Mouse (Mus musculus): ENCODE data around the gene Lgals3bp. TPM values are rescaled to one million over a fixed set of nuclear protein-coding genes. Genes with fewer than 3 reads are reported as not detected.
A peak's percentile ranks its signal among the peaks of the same experiment; 100 is the strongest.

Gene Lgals3bp
- polyA plus RNA-seq, 1 experiment from 2014 or later, result 74.1 TPM

DNA sequence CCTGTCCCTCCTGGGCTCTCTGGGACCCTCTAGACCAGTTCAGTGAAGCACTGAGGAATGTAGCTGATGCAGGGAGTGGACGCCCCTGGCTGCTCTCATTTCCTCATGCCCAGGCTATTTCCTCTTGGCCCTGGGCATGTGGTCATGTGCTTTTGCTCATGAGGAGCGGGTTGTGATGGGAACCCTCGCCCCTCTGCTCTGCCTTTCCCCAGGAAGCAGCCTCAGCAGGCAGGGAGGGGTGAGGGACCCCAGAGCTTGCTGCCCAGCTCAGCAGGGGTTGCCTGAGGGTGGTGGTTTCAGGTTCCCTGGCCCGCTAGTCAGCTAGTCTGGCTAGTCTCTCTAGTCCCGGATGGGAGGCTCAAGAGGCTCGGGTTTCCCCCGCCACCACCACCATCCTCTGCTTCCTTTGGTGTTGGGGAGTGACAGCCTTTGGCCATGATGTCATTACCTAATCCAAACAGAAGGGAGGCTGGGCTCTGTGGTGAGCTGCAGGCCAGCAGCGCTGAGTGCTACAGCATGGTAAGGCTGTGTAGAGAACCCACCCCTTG is 38.8 kb downstream of the Lgals3bp start:
- H3K27me3 ChIP-seq (ENCODE audit: insufficient read depth, low read length), result 0 out of 2 replicates have a peak, but pooled peaks cover 2% of the 10 kb centered on the region
- H3K4me3 ChIP-seq (ENCODE audit: low read depth, low read length), result no peak overlapping the region
- TF ChIP-seq CTCF (IDR thresholded peaks at IDR 0.05; ENCODE audit: low read depth) (no peak), EP300 (IDR thresholded peaks at IDR 0.05; ENCODE audit: low read depth) (no peak)
- H3K4me2 ChIP-seq (ENCODE audit: low read depth, low read length), result peak overlapping the region; percentile 40
- H3K9me3 ChIP-seq (ENCODE audit: low read length), result no peaks in the 10 kb centered on the region
- DNase-seq, result peak; percentile 24
- no peaks in the 10 kb centered on the region for H3K36me3 ChIP-seq (replicated peaks; ENCODE audit: insufficient read depth, low read length)
- WGBS (ENCODE audit: insufficient replicate concordance), result 6% methylated on average over 8 of the region's 8 CpGs
- H3K4me1 ChIP-seq (ENCODE audit: insufficient read depth), result peaks cover 6% of the 10 kb centered on the region; the same call in 1 of the 2 replicates
- ATAC-seq, result peak; percentile 49; the same call in 1 of the 2 replicates
- 0 out of 2 replicates have a peak overlapping the region, but pooled peaks have one; percentile 8 for H3K27ac ChIP-seq (ENCODE audit: low read depth)
- H3K9ac ChIP-seq (replicated peaks), result no peak overlapping the region; the same call in 1 of the 2 replicates

DNA sequence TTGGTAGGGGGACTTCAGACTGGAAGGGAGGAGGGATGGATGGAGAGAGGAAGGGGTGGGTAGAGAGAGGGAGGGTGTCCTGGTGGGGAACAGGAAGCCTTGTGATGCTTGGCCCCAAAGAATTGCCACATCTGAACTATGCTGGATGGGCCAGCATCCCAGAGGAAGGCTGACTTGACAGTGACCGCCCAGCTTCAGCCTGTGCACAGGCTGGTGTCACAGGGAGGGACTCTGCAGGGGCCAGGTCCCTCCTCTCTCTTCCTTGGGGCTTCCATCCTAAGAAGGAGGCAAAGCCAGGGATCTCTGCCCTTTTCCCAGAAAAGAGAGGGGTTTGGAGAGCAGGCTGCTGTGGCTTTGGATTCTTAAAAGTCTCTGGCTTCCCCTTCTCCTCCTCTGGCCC is 39.4 kb downstream of the Lgals3bp start:
- H3K9me3 ChIP-seq (ENCODE audit: low read length), result no peaks in the 10 kb centered on the region
- H3K27ac ChIP-seq (ENCODE audit: low read depth), result no peak overlapping the region
- DNase-seq (no peak), ATAC-seq (0 out of 2 replicates have a peak, but pooled peaks have one; percentile 15)
- 0 out of 2 replicates have a peak, but pooled peaks cover 2% of the 10 kb centered on the region for H3K27me3 ChIP-seq (ENCODE audit: insufficient read depth, low read length)
- H3K4me2 ChIP-seq (ENCODE audit: low read depth, low read length), result no peak overlapping the region
- TF ChIP-seq EP300 (IDR thresholded peaks at IDR 0.05; ENCODE audit: low read depth) (no peak), CTCF (IDR thresholded peaks at IDR 0.05; ENCODE audit: low read depth) (no peak)
- 67% methylated on average over 1 of the region's 1 CpGs for WGBS (ENCODE audit: insufficient replicate concordance)
- no peaks in the 10 kb centered on the region for H3K36me3 ChIP-seq (replicated peaks; ENCODE audit: insufficient read depth, low read length)
- H3K4me3 ChIP-seq (ENCODE audit: low read depth, low read length), result no peak overlapping the region
- H3K4me1 ChIP-seq (ENCODE audit: insufficient read depth), result peaks cover 6% of the 10 kb centered on the region; the same call in 1 of the 2 replicates
- H3K9ac ChIP-seq (replicated peaks), result no peak overlapping the region

DNA sequence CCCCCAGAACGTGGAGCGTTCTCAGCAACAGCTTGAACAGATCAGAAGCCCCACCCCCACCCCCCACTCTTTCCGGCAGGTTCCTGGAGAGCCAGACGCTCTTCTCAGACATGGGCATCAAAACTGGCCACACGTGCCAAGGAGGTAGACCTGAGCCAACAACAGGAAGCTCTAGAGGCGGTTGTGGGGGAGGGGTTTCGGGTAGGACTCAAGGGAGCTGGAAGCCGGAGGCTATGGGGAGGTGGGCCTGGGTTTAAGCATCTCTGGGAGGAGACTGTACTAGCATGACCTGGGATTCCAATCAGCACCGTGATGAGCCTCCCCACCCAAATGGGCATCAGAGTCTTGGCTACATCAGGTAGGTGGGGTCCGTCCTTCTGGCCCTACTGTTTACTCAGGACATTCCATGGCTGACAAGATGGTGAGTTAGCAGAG is 41.0 kb downstream of the Lgals3bp start:
- Histone ChIP-seq H3K36me3 (replicated peaks; ENCODE audit: insufficient read depth, low read length) (no peaks in the 10 kb centered on the region), H3K27me3 (ENCODE audit: insufficient read depth, low read length) (peaks cover 4% of the 10 kb centered on the region), H3K9me3 (ENCODE audit: low read length) (no peaks in the 10 kb centered on the region), H3K4me3 (ENCODE audit: low read depth, low read length) (no peak overlapping the region), H3K9ac (replicated peaks) (no peak overlapping the region), H3K27ac (ENCODE audit: low read depth) (no peak overlapping the region), H3K4me2 (ENCODE audit: low read depth, low read length) (no peak overlapping the region), H3K4me1 (ENCODE audit: insufficient read depth) (peaks cover 6% of the 10 kb centered on the region; the same call in 1 of the 2 replicates)
- no peak for TF ChIP-seq CTCF (IDR thresholded peaks at IDR 0.05; ENCODE audit: low read depth)
- no peak for TF ChIP-seq EP300 (IDR thresholded peaks at IDR 0.05; ENCODE audit: low read depth)
- WGBS (ENCODE audit: insufficient replicate concordance), result 47% methylated on average over 10 of the region's 10 CpGs
- DNase-seq (no peak), ATAC-seq (no peak)

DNA sequence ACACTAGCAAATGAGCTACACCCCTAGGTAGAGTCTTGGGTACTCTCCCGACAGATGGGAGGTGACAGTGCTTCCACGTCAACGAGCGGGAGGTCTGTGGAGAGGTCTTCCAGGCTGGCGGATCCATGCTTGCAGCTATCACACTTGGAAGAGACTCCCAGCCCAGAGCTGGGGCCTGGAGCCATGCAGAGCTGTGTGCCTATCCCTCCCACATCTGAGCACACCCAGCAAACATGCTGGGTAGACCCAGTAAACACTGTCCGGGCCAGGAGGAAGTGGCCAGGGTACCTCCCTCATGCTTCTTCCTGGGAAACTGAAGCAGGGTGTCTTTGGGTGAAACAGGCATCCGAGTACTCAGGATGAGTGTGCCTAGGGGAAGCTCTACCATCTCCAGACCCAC is 41.4 kb downstream of the Lgals3bp start:
- Histone ChIP-seq H3K27ac (ENCODE audit: low read depth) (no peak overlapping the region), H3K4me1 (ENCODE audit: insufficient read depth) (peaks cover 9% of the 10 kb centered on the region), H3K4me2 (ENCODE audit: low read depth, low read length) (no peak overlapping the region), H3K27me3 (ENCODE audit: insufficient read depth, low read length) (peaks cover 8% of the 10 kb centered on the region), H3K36me3 (replicated peaks; ENCODE audit: insufficient read depth, low read length) (no peaks in the 10 kb centered on the region), H3K9ac (replicated peaks) (no peak overlapping the region), H3K4me3 (ENCODE audit: low read depth, low read length) (no peak overlapping the region), H3K9me3 (ENCODE audit: low read length) (no peaks in the 10 kb centered on the region)
- WGBS (ENCODE audit: insufficient replicate concordance), result 62% methylated on average over 7 of the region's 7 CpGs
- TF ChIP-seq EP300 (IDR thresholded peaks at IDR 0.05; ENCODE audit: low read depth) (no peak), CTCF (IDR thresholded peaks at IDR 0.05; ENCODE audit: low read depth) (no peak)
- no peak for DNase-seq
- ATAC-seq, result no peak

DNA sequence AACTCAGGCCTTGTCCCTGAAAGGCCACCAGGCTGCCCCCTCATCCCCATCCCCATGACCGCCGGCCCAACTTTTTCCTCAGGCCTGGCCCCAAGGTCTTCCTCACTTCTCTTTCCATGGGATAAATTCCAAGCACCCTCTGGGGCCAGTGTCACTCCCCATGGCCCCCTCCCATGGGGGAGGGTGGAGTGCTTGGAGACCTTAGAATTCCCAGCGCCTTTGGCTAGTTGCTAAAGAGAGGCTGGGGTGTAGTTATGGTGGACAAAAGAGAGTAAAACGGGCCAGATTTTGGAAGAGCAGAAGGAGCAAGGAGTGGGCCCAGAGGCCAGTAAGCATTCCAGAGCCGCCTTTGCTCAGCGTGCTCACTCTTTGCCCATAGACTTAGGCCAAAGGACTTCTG is 46.3 kb downstream of the Lgals3bp start, which contains the start of gene Timp2:
Gene Timp2, minus strand, starts transcription at position 101 of the 400 bp plus-strand sequence.
- peak within 1 kb of the TSS; percentile 84 for H3K4me2 ChIP-seq (ENCODE audit: low read depth, low read length)
- ATAC-seq, result no peak
- H3K4me1 ChIP-seq (ENCODE audit: insufficient read depth), result peaks cover 15% of the 10 kb centered on the region
- no peaks in the 10 kb centered on the region for H3K36me3 ChIP-seq (replicated peaks; ENCODE audit: insufficient read depth, low read length)
- 40% methylated on average over 6 of the region's 6 CpGs for WGBS (ENCODE audit: insufficient replicate concordance)
- peak within 1 kb of the TSS; percentile 68 for H3K9ac ChIP-seq (replicated peaks)
- DNase-seq, result no peak
- H3K4me3 ChIP-seq (ENCODE audit: low read depth, low read length), result peak within 1 kb of the TSS; percentile 63
- peaks cover 26% of the 10 kb centered on the region for H3K27me3 ChIP-seq (ENCODE audit: insufficient read depth, low read length)
- peak within 1 kb of the TSS; percentile 4; the same call in 1 of the 2 replicates for H3K27ac ChIP-seq (ENCODE audit: low read depth)
- no peaks in the 10 kb centered on the region for H3K9me3 ChIP-seq (ENCODE audit: low read length)
- no peak for TF ChIP-seq EP300 (IDR thresholded peaks at IDR 0.05; ENCODE audit: low read depth)
- TF ChIP-seq CTCF (IDR thresholded peaks at IDR 0.05; ENCODE audit: low read depth), result no peak

DNA sequence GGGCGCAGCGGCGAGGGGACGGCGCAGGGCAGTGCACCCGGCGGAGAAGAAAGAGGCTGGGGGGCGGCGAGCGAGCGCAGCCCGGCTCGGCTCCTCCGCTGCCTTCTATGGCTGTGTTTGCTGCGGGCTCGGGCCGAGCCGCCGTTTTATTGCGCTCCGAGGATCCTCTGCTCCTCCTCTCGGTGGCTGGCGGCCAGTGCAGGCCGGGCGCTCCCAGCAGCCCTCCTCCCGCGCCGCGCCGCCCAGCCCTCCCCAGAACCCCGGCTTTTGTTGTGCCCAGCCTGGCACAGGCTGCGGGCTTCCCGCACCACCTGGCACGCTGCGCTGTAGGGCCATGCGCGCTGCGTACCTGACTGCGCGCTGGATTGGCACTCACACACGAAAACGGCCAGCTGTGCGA is 46.7 kb downstream of the Lgals3bp start:
- H3K27ac ChIP-seq (ENCODE audit: low read depth), result 0 out of 2 replicates have a peak overlapping the region, but pooled peaks have one; percentile 4
- H3K27me3 ChIP-seq (ENCODE audit: insufficient read depth, low read length), result peaks cover 26% of the 10 kb centered on the region
- peak overlapping the region; percentile 63 for H3K4me3 ChIP-seq (ENCODE audit: low read depth, low read length)
- DNase-seq, result peak; percentile 77
- peak; percentile 69 for TF ChIP-seq CTCF (IDR thresholded peaks at IDR 0.05; ENCODE audit: low read depth)
- TF ChIP-seq EP300 (IDR thresholded peaks at IDR 0.05; ENCODE audit: low read depth), result no peak
- peaks cover 15% of the 10 kb centered on the region for H3K4me1 ChIP-seq (ENCODE audit: insufficient read depth)
- H3K9ac ChIP-seq (replicated peaks), result peak overlapping the region; percentile 68
- peak; percentile 84 for ATAC-seq
- H3K36me3 ChIP-seq (replicated peaks; ENCODE audit: insufficient read depth, low read length), result no peaks in the 10 kb centered on the region
- H3K9me3 ChIP-seq (ENCODE audit: low read length), result no peaks in the 10 kb centered on the region
- WGBS (ENCODE audit: insufficient replicate concordance), result 1% methylated on average over 20 of the region's 43 CpGs
- peak overlapping the region; percentile 84 for H3K4me2 ChIP-seq (ENCODE audit: low read depth, low read length)
